Mouse (Mus musculus): Measurements from ENCODE around the gene Rapgef1. TPM values are rescaled to one million over a fixed set of nuclear protein-coding genes. Genes with fewer than 3 reads are reported as not detected.

The Rapgef1 gene
- polyA plus RNA-seq, 1 experiment from 2014 or later: 12.7 TPM

GRCm38 (mm10) chr2:29716143-29716542, 96.6 kb downstream of the Rapgef1 start:
- WGBS: 27% methylated on average over 7 of the region's 7 CpGs
- Histone ChIP-seq H3K27ac (peak overlapping the region; percentile 85), H3K9me3 (no peaks in the 10 kb centered on the region), H3K36me3 (peaks cover 21% of the 10 kb centered on the region), H3K4me2 (no peak overlapping the region), H3K4me1 (peaks cover 15% of the 10 kb centered on the region), H3K27me3 (replicated peaks) (no peaks in the 10 kb centered on the region), H3K4me3 (replicated peaks) (no peak overlapping the region), H3K9ac (no peak overlapping the region)
- ATAC-seq (ENCODE audit: insufficient read depth, low FRiP score, low read depth): no peak

GRCm38 (mm10) chr2:29716691-29717090, 97.2 kb downstream of the Rapgef1 start:
- H3K4me1 ChIP-seq: peaks cover 15% of the 10 kb centered on the region
- H3K4me2 ChIP-seq: no peak overlapping the region
- H3K4me3 ChIP-seq (replicated peaks): no peak overlapping the region
- no peaks in the 10 kb centered on the region for H3K9me3 ChIP-seq
- 16% methylated on average over 6 of the region's 6 CpGs for WGBS
- ATAC-seq (ENCODE audit: insufficient read depth, low FRiP score, low read depth): peak; percentile 82
- peaks cover 23% of the 10 kb centered on the region for H3K36me3 ChIP-seq
- H3K27me3 ChIP-seq (replicated peaks): no peaks in the 10 kb centered on the region
- no peak overlapping the region for H3K9ac ChIP-seq
- peak overlapping the region; percentile 85 for H3K27ac ChIP-seq

- WGBS: 89% methylated on average over 5 of the region's 5 CpGs
- ATAC-seq (ENCODE audit: insufficient read depth, low FRiP score, low read depth): no peak
- peaks cover 15% of the 10 kb centered on the region for H3K4me1 ChIP-seq
Measured at GRCm38 (mm10) chr2:29718581-29718980, 99.1 kb downstream of the Rapgef1 start.

GRCm38 (mm10) chr2:29723132-29723531, 103.6 kb downstream of the Rapgef1 start:
- no peaks in the 10 kb centered on the region for H3K4me1 ChIP-seq
- H3K4me2 ChIP-seq: no peak overlapping the region
- H3K27me3 ChIP-seq (replicated peaks): no peaks in the 10 kb centered on the region
- H3K36me3 ChIP-seq: peaks cover 50% of the 10 kb centered on the region
- H3K27ac ChIP-seq: no peak overlapping the region
- H3K9me3 ChIP-seq: no peaks in the 10 kb centered on the region
- H3K4me3 ChIP-seq (replicated peaks): no peak overlapping the region
- H3K9ac ChIP-seq: no peak overlapping the region
- no peak for ATAC-seq (ENCODE audit: insufficient read depth, low FRiP score, low read depth)
- whole genome bisulfite sequencing: 78% methylated on average over 3 of the region's 3 CpGs

More at GRCm38 (mm10) chr2:29718581-29718980, 99.1 kb downstream of the Rapgef1 start:
- Histone ChIP-seq H3K4me3 (replicated peaks) (no peak overlapping the region), H3K9ac (no peak overlapping the region), H3K4me2 (no peak overlapping the region), H3K9me3 (no peaks in the 10 kb centered on the region), H3K27me3 (replicated peaks) (no peaks in the 10 kb centered on the region), H3K27ac (no peak overlapping the region), H3K36me3 (peaks cover 30% of the 10 kb centered on the region)

- H3K27me3 ChIP-seq (replicated peaks): no peaks in the 10 kb centered on the region
- peaks cover 46% of the 10 kb centered on the region for H3K36me3 ChIP-seq
- no peak overlapping the region for H3K4me3 ChIP-seq (replicated peaks)
- H3K9me3 ChIP-seq: no peaks in the 10 kb centered on the region
- H3K27ac ChIP-seq: no peak overlapping the region
- no peak overlapping the region for H3K4me2 ChIP-seq
- ATAC-seq (ENCODE audit: insufficient read depth, low FRiP score, low read depth): no peak
- H3K4me1 ChIP-seq: no peaks in the 10 kb centered on the region
- no peak overlapping the region for H3K9ac ChIP-seq
- 66% methylated on average over 5 of the region's 5 CpGs for WGBS
Measured at GRCm38 (mm10) chr2:29724664-29725365, 105.3 kb downstream of the Rapgef1 start.

- Histone ChIP-seq H3K4me2 (no peak overlapping the region), H3K27ac (no peak overlapping the region), H3K27me3 (replicated peaks) (no peaks in the 10 kb centered on the region), H3K4me3 (replicated peaks) (no peak overlapping the region), H3K36me3 (peaks cover 41% of the 10 kb centered on the region), H3K4me1 (no peaks in the 10 kb centered on the region), H3K9me3 (no peaks in the 10 kb centered on the region), H3K9ac (no peak overlapping the region)
- 48% methylated on average over 2 of the region's 2 CpGs for WGBS
- ATAC-seq (ENCODE audit: insufficient read depth, low FRiP score, low read depth): no peak
Measured at GRCm38 (mm10) chr2:29729500-29729899, 110.0 kb downstream of the Rapgef1 start.

GRCm38 (mm10) chr2:29731545-29731944, 112.0 kb downstream of the Rapgef1 start:
- Histone ChIP-seq H3K9me3 (no peaks in the 10 kb centered on the region), H3K27ac (no peak overlapping the region), H3K4me3 (replicated peaks) (no peak overlapping the region), H3K9ac (no peak overlapping the region), H3K27me3 (replicated peaks) (no peaks in the 10 kb centered on the region), H3K4me2 (no peak overlapping the region), H3K4me1 (no peaks in the 10 kb centered on the region), H3K36me3 (peaks cover 43% of the 10 kb centered on the region)
- 0 out of 2 replicates have a peak, but pooled peaks have one; percentile 25 for ATAC-seq (ENCODE audit: insufficient read depth, low FRiP score, low read depth)
- WGBS: 54% methylated on average over 3 of the region's 3 CpGs

- Histone ChIP-seq H3K4me3 (replicated peaks) (no peak overlapping the region), H3K36me3 (peaks cover 37% of the 10 kb centered on the region), H3K27ac (no peak overlapping the region), H3K4me2 (no peak overlapping the region), H3K9me3 (no peaks in the 10 kb centered on the region), H3K4me1 (no peaks in the 10 kb centered on the region), H3K27me3 (replicated peaks) (no peaks in the 10 kb centered on the region), H3K9ac (no peak overlapping the region)
- ATAC-seq (ENCODE audit: insufficient read depth, low FRiP score, low read depth): no peak
- 88% methylated on average over 10 of the region's 10 CpGs for WGBS
Measured at GRCm38 (mm10) chr2:29732559-29732958, 113.0 kb downstream of the Rapgef1 start.

GRCm38 (mm10) chr2:29733348-29733747, 113.8 kb downstream of the Rapgef1 start:
- no peak for ATAC-seq (ENCODE audit: insufficient read depth, low FRiP score, low read depth)
- H3K4me2 ChIP-seq: no peak overlapping the region
- H3K36me3 ChIP-seq: peaks cover 43% of the 10 kb centered on the region
- H3K27ac ChIP-seq: no peak overlapping the region
- WGBS: 97% methylated on average over 5 of the region's 5 CpGs
- no peak overlapping the region for H3K4me3 ChIP-seq (replicated peaks)
- H3K9me3 ChIP-seq: no peaks in the 10 kb centered on the region
- no peaks in the 10 kb centered on the region for H3K4me1 ChIP-seq
- H3K27me3 ChIP-seq (replicated peaks): no peaks in the 10 kb centered on the region
- no peak overlapping the region for H3K9ac ChIP-seq

- Histone ChIP-seq H3K4me3 (replicated peaks) (no peak overlapping the region), H3K4me2 (no peak overlapping the region), H3K4me1 (0 out of 2 replicates have a peak, but pooled peaks cover 6% of the 10 kb centered on the region), H3K9ac (no peak overlapping the region), H3K27ac (no peak overlapping the region), H3K27me3 (replicated peaks) (no peaks in the 10 kb centered on the region), H3K9me3 (no peaks in the 10 kb centered on the region), H3K36me3 (peaks cover 45% of the 10 kb centered on the region)
- ATAC-seq (ENCODE audit: insufficient read depth, low FRiP score, low read depth): peak; percentile 34; the same call in 1 of the 2 replicates
- 71% methylated on average over 12 of the region's 12 CpGs for whole genome bisulfite sequencing
Measured at GRCm38 (mm10) chr2:29735708-29736107, 116.2 kb downstream of the Rapgef1 start.

- Histone ChIP-seq H3K27ac (no peak overlapping the region), H3K36me3 (peaks cover 43% of the 10 kb centered on the region), H3K27me3 (replicated peaks) (no peaks in the 10 kb centered on the region), H3K4me2 (no peak overlapping the region), H3K9ac (no peak overlapping the region), H3K4me3 (replicated peaks) (no peak overlapping the region), H3K9me3 (no peaks in the 10 kb centered on the region), H3K4me1 (0 out of 2 replicates have a peak, but pooled peaks cover 6% of the 10 kb centered on the region)
- 70% methylated on average over 12 of the region's 12 CpGs for WGBS
- ATAC-seq (ENCODE audit: insufficient read depth, low FRiP score, low read depth): 0 out of 2 replicates have a peak, but pooled peaks have one; percentile 7
Measured at GRCm38 (mm10) chr2:29737209-29737925, 117.8 kb downstream of the Rapgef1 start.

- Histone ChIP-seq H3K36me3 (peaks cover 31% of the 10 kb centered on the region), H3K9me3 (no peaks in the 10 kb centered on the region), H3K4me3 (replicated peaks) (no peak overlapping the region), H3K9ac (no peak overlapping the region), H3K27ac (peak overlapping the region; percentile 18; the same call in 1 of the 2 replicates), H3K4me2 (no peak overlapping the region), H3K27me3 (replicated peaks) (no peaks in the 10 kb centered on the region), H3K4me1 (0 out of 2 replicates have a peak, but pooled peaks cover 6% of the 10 kb centered on the region)
- whole genome bisulfite sequencing: 59% methylated on average over 4 of the region's 4 CpGs
- ATAC-seq (ENCODE audit: insufficient read depth, low FRiP score, low read depth): no peak; the same call in 1 of the 2 replicates
Measured at GRCm38 (mm10) chr2:29738799-29739198, 119.3 kb downstream of the Rapgef1 start.

Measured in stomach, embryonic 15.5 days (tissue).